Mouse (Mus musculus) C2C12 (cell line): Measurements from ENCODE around the gene Arpc5l.

ENCODE experiments used
- CTCF ChIP-seq: IDR thresholded peaks from one replicate; pipeline ENCODE4 v1.5.1; 2011; ENCODE audit not compliant: control insufficient read depth, insufficient read depth, insufficient read length
- MYOG ChIP-seq: IDR thresholded peaks from one replicate; pipeline ENCODE4 v1.6.1; 2011; ENCODE audit not compliant: control insufficient read depth, insufficient read length; ENCODE audit errors: extremely low read depth

GRCm38 (mm10) chr2:38983456-38983855, 21.7 kb upstream of the Arpc5l start:
- TF ChIP-seq CTCF: no peak
- TF ChIP-seq MYOG: no peak
